Mouse (Mus musculus): ENCODE measurements around the gene Mtus2. TPM values are rescaled to one million over a fixed set of nuclear protein-coding genes. Genes with fewer than 3 reads are reported as not detected.
"Not testable (repeated sequence)": the region's sequence is repeated elsewhere in the genome, so short reads cannot be mapped to it uniquely, and the experiment has no call there.

The Mtus2 gene
- polyA plus RNA-seq, 1 experiment from 2014 or later, result 53.9 TPM

DNA sequence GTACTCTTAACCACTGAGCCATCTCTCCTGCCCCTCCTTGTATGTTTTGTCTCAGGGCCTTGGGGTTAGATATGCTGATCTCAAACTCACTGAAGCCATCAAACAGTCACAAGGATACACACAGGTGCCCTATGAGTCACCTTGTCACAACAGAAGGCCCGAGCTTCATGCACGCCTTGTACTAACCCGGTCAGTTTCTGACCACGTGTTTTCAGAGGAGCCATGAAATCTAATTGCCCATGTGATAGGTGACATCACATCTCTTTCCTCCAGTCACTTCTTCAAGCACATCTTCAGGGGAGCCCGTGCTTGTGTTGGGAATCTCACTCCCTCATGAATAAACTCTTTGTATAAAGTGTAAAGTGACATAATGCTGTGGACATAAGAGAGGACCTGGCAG lies 32.5 kb upstream of the Mtus2 start:
- Histone ChIP-seq H3K4me2 (ENCODE audit: low read depth, low read length) (no peak overlapping the region), H3K9me3 (ENCODE audit: control insufficient read depth, low read length) (no peaks in the 10 kb centered on the region), H3K36me3 (ENCODE audit: control insufficient read depth, insufficient read depth, low read length) (no peaks in the 10 kb centered on the region), H3K4me3 (ENCODE audit: low read depth, low read length) (no peak overlapping the region), H3K27ac (ENCODE audit: low read depth, low read length) (no peak overlapping the region), H3K9ac (replicated peaks; ENCODE audit: low read depth, low read length) (no peak overlapping the region), H3K4me1 (ENCODE audit: control insufficient read depth, insufficient read depth, low read length) (no peaks in the 10 kb centered on the region), H3K27me3 (ENCODE audit: control insufficient read depth, insufficient read depth, low read length) (no peaks in the 10 kb centered on the region)
- WGBS, result 81% methylated on average over 5 of the region's 5 CpGs
- no peak for ATAC-seq (ENCODE audit: low read depth)

DNA sequence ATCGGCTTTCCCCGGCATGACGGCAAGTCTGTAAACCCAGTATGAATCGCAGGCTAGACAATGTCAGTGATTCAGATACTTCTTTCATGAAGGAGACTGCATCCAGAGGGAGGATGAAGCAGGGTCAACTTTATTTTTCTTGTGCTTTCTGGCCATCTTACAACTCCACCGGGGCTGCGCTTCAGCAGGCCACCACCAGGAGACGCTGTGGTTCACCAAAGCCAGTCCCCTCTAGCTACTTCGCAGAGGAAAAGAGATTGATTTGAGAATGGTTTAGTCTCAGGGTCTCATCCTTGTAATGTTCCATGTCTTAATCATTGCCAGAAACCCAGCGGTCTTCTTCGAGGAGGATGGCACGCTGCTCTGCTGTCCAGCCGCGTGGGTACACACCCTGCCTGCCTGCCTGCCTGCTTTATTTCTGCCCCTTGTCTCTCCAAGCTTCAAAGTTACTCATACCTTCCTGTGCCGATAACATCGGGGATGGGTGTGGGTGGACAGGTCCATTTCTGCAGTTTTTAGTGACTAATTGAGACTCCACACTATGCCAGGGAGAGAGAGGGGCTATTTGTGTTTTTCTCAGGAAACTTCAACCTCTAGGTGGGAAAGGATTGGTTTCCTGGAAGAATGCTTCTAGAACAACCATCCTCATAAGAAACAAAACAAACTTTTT lies 31.1 kb upstream of the Mtus2 start:
- WGBS, result 67% methylated on average over 15 of the region's 15 CpGs
- H3K36me3 ChIP-seq (ENCODE audit: control insufficient read depth, insufficient read depth, low read length), result no peaks in the 10 kb centered on the region
- ATAC-seq (ENCODE audit: low read depth), result no peak
- H3K27ac ChIP-seq (ENCODE audit: low read depth, low read length), result no peak overlapping the region
- H3K4me1 ChIP-seq (ENCODE audit: control insufficient read depth, insufficient read depth, low read length), result no peaks in the 10 kb centered on the region
- H3K9ac ChIP-seq (replicated peaks; ENCODE audit: low read depth, low read length), result no peak overlapping the region
- no peaks in the 10 kb centered on the region for H3K9me3 ChIP-seq (ENCODE audit: control insufficient read depth, low read length)
- no peaks in the 10 kb centered on the region for H3K27me3 ChIP-seq (ENCODE audit: control insufficient read depth, insufficient read depth, low read length)
- H3K4me2 ChIP-seq (ENCODE audit: low read depth, low read length), result no peak overlapping the region
- no peak overlapping the region for H3K4me3 ChIP-seq (ENCODE audit: low read depth, low read length)

DNA sequence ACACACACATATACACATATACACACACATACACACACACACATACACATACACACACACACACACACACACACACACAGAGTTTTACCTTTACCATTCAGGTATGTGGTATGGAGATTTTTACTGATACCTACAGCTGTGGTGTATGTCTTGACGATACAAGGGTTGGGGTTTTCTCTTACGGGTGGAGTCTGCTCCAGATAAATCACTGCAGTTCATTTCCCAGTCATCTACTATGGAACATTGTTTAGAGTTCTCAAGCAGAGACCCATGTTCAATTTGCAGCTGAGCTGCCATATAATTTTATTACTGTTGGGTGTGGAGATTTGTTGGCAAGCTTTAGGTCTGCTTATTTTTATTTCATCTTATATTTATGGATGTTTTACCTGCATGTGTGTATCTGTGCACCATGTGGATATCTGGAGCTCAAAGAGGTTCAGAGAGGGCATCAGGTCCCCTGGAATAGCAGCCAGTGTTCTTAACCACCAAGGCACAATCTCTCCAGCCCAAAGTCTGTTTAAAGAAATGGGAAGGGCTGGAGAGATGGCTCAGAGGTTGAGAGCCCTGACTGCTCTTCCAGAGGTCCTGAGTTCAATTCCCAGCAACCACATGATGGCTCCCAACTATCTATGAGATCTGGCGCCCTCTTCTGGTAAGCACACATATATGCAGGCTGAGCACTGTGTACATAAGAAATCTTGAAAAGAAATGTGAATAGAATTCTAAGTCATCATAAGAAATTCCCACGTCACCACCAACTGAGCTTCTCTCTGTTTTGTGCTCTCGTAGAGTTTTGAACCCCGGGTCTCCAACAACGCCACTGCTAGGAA lies 28.2 kb upstream of the Mtus2 start:
- Histone ChIP-seq H3K9me3 (ENCODE audit: control insufficient read depth, low read length) (no peaks in the 10 kb centered on the region), H3K4me1 (ENCODE audit: control insufficient read depth, insufficient read depth, low read length) (no peaks in the 10 kb centered on the region), H3K9ac (replicated peaks; ENCODE audit: low read depth, low read length) (no peak overlapping the region), H3K27ac (ENCODE audit: low read depth, low read length) (no peak overlapping the region), H3K36me3 (ENCODE audit: control insufficient read depth, insufficient read depth, low read length) (no peaks in the 10 kb centered on the region), H3K4me3 (ENCODE audit: low read depth, low read length) (no peak overlapping the region), H3K27me3 (ENCODE audit: control insufficient read depth, insufficient read depth, low read length) (no peaks in the 10 kb centered on the region), H3K4me2 (ENCODE audit: low read depth, low read length) (no peak overlapping the region)
- 78% methylated on average over 7 of the region's 7 CpGs for WGBS
- ATAC-seq (ENCODE audit: low read depth), result no peak

DNA sequence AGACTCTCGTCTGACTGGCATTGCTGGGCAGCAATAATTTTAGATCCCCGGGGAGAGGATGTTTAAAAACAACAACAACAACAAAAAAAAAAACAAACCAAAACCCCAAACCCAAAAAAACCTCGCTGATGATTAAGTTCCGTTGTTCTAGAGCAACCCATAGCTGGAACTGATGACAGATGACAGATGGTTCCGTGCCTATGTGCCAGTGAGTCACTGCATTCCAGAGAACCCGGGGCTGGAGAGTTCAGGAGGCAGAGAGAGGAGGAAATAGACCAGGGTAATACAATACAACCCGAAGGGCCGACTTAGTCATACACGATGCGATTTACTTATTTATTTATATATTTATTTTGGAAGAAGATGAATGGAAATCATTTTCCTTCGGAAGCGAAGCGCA lies 22.0 kb upstream of the Mtus2 start:
- H3K4me3 ChIP-seq (ENCODE audit: low read depth, low read length), result no peak overlapping the region
- H3K27me3 ChIP-seq (ENCODE audit: control insufficient read depth, insufficient read depth, low read length), result no peaks in the 10 kb centered on the region
- no peak overlapping the region for H3K9ac ChIP-seq (replicated peaks; ENCODE audit: low read depth, low read length)
- H3K27ac ChIP-seq (ENCODE audit: low read depth, low read length), result no peak overlapping the region
- H3K4me2 ChIP-seq (ENCODE audit: low read depth, low read length), result no peak overlapping the region
- H3K4me1 ChIP-seq (ENCODE audit: control insufficient read depth, insufficient read depth, low read length), result no peaks in the 10 kb centered on the region
- H3K36me3 ChIP-seq (ENCODE audit: control insufficient read depth, insufficient read depth, low read length), result no peaks in the 10 kb centered on the region
- no peaks in the 10 kb centered on the region for H3K9me3 ChIP-seq (ENCODE audit: control insufficient read depth, low read length)
- 92% methylated on average over 13 of the region's 13 CpGs for WGBS
- ATAC-seq (ENCODE audit: low read depth), result no peak

DNA sequence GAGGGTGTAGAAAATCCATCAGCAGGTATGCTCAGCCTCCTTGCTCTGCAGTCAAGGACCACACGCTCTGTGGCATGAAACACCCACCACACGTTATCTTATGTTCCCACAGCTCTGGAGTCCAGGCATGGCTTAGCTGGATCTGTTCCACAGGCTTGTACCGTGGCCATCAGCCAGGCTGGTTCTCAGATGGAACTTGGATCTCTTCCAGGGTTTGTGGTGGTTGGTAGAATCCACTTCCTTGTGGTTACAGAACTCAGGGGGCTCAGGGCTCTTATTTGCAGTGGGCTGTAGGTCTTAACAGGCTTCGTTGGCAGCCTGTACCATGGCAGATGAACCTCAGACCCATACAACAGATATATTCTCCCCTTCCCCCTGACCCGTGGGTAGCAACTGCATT lies 17.9 kb upstream of the Mtus2 start:
- Histone ChIP-seq H3K27ac (ENCODE audit: low read depth, low read length) (no peak overlapping the region), H3K4me2 (ENCODE audit: low read depth, low read length) (no peak overlapping the region), H3K9me3 (ENCODE audit: control insufficient read depth, low read length) (no peaks in the 10 kb centered on the region), H3K4me1 (ENCODE audit: control insufficient read depth, insufficient read depth, low read length) (no peaks in the 10 kb centered on the region), H3K9ac (replicated peaks; ENCODE audit: low read depth, low read length) (no peak overlapping the region), H3K27me3 (ENCODE audit: control insufficient read depth, insufficient read depth, low read length) (no peaks in the 10 kb centered on the region), H3K36me3 (ENCODE audit: control insufficient read depth, insufficient read depth, low read length) (no peaks in the 10 kb centered on the region), H3K4me3 (ENCODE audit: low read depth, low read length) (no peak overlapping the region)
- 74% methylated on average over 5 of the region's 5 CpGs for WGBS
- ATAC-seq (ENCODE audit: low read depth), result no peak

DNA sequence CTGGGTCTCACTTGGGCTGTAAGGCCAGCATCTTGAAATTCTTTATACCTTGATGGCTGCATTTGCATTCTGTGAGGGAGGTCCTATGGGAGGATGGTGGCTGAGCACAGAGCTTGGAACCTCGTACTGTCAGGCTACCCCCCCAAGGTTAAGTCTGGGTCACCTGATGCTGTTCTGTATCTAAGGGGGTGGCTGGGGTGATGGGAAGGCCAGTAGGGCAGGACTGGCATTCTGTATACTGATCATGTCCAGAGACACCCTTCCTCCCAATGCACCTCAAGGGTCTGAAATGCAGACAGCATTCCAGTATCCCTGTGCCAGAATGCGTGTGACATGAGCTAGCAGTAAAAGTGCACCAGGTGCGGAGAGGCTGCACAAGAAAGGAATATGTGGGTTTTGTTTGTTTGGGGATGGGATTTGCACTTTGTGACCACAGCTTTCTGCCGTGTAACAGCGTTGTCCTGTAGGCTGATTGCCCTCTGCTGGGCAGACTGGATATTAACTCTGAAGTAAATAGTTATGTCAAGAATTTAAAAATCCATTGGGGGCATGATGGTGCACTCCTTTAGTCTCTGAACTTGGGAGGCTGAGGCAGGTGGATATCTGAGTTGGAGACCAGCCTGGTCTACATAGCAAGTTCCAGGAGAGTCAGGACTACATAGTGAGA lies 12.0 kb upstream of the Mtus2 start:
- no peak overlapping the region for H3K9ac ChIP-seq (replicated peaks; ENCODE audit: low read depth, low read length)
- 31% methylated on average over 5 of the region's 5 CpGs for WGBS
- ATAC-seq (ENCODE audit: low read depth), result peak; percentile 55; the same call in 1 of the 2 replicates
- H3K36me3 ChIP-seq (ENCODE audit: control insufficient read depth, insufficient read depth, low read length), result no peaks in the 10 kb centered on the region
- no peaks in the 10 kb centered on the region for H3K9me3 ChIP-seq (ENCODE audit: control insufficient read depth, low read length)
- H3K4me3 ChIP-seq (ENCODE audit: low read depth, low read length), result no peak overlapping the region
- H3K4me2 ChIP-seq (ENCODE audit: low read depth, low read length), result no peak overlapping the region
- H3K27me3 ChIP-seq (ENCODE audit: control insufficient read depth, insufficient read depth, low read length), result no peaks in the 10 kb centered on the region
- no peaks in the 10 kb centered on the region for H3K4me1 ChIP-seq (ENCODE audit: control insufficient read depth, insufficient read depth, low read length)
- no peak overlapping the region for H3K27ac ChIP-seq (ENCODE audit: low read depth, low read length)

DNA sequence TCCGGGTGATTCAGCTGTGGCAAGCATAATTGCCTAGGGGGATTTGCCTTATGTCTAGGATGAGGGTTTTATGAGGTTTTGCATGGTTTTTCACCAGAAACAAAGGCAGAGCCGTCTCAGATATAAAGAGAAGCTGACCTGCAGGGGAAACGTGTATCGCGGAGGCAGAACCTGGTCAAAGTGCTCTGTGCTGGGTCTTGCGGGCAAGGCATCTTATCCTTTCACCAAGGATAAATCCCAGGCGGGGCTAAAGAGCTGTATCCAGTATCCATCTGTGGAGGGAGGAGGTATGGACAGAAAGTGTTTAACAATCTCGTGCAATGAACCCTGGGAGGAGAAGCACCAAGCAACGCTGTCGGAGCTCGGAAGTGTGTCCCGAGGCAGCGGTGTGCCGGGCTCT lies 7.2 kb upstream of the Mtus2 start:
- Histone ChIP-seq H3K27me3 (ENCODE audit: control insufficient read depth, insufficient read depth, low read length) (no peaks in the 10 kb centered on the region), H3K4me2 (ENCODE audit: low read depth, low read length) (peak overlapping the region; percentile 26; the same call in 1 of the 2 replicates), H3K4me1 (ENCODE audit: control insufficient read depth, insufficient read depth, low read length) (no peaks in the 10 kb centered on the region), H3K36me3 (ENCODE audit: control insufficient read depth, insufficient read depth, low read length) (no peaks in the 10 kb centered on the region), H3K27ac (ENCODE audit: low read depth, low read length) (peak overlapping the region; percentile 86), H3K4me3 (ENCODE audit: low read depth, low read length) (no peak overlapping the region; the same call in 1 of the 2 replicates), H3K9me3 (ENCODE audit: control insufficient read depth, low read length) (no peaks in the 10 kb centered on the region), H3K9ac (replicated peaks; ENCODE audit: low read depth, low read length) (no peak overlapping the region)
- WGBS, result 43% methylated on average over 14 of the region's 14 CpGs
- no peak for ATAC-seq (ENCODE audit: low read depth)

DNA sequence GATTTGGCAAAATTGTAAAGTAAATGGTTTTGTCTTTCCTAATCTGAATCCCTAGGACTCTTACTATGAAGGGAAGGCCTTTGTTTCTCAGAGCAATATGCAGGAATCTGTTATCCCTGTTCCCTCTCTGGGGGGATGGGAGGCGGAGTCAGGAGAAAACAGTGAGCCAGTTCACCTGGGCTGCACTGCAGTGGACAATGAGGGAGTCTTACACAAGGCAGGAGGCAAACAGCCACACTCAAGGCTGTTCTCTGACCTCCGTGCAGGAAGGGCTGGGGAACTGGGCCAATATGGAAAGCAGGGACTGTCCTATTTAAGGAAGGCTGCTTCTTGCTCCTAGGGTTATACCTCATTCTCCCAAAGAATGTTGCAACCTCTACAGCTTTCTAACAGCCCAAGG lies 5.4 kb upstream of the Mtus2 start:
- Histone ChIP-seq H3K4me3 (ENCODE audit: low read depth, low read length) (no peak overlapping the region), H3K4me1 (ENCODE audit: control insufficient read depth, insufficient read depth, low read length) (0 out of 2 replicates have a peak, but pooled peaks cover 6% of the 10 kb centered on the region), H3K9ac (replicated peaks; ENCODE audit: low read depth, low read length) (no peak overlapping the region), H3K27ac (ENCODE audit: low read depth, low read length) (no peak overlapping the region), H3K36me3 (ENCODE audit: control insufficient read depth, insufficient read depth, low read length) (no peaks in the 10 kb centered on the region), H3K9me3 (ENCODE audit: control insufficient read depth, low read length) (no peaks in the 10 kb centered on the region), H3K4me2 (ENCODE audit: low read depth, low read length) (no peak overlapping the region), H3K27me3 (ENCODE audit: control insufficient read depth, insufficient read depth, low read length) (no peaks in the 10 kb centered on the region; the same call in 1 of the 2 replicates)
- ATAC-seq (ENCODE audit: low read depth), result no peak
- WGBS, result 73% methylated on average over 2 of the region's 2 CpGs

DNA sequence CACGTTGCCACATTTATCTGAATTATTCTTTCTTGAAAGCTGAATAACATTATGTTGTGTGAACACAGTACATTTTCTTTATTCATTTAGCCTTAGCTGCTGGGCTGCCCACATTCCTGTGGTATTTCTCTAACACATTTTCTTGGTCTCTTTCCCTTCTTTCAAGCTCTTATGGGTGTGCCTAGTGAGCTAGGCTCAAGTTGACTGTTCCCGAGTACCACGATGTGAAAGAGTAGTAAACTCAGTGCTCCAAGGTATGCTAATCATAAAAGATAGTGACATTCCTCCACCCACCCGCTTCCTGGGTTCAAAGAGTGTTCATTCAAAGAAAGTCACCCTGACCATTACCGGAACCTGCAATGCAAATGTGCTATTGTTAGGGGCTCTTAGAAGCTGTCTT lies 3.9 kb upstream of the Mtus2 start:
- H3K4me1 ChIP-seq (ENCODE audit: control insufficient read depth, insufficient read depth, low read length); H3K4me3 ChIP-seq (ENCODE audit: low read depth, low read length); ATAC-seq (ENCODE audit: low read depth); H3K4me2 ChIP-seq (ENCODE audit: low read depth, low read length); H3K9me3 ChIP-seq (ENCODE audit: control insufficient read depth, low read length); H3K9ac ChIP-seq (replicated peaks; ENCODE audit: low read depth, low read length); H3K27ac ChIP-seq (ENCODE audit: low read depth, low read length); H3K36me3 ChIP-seq (ENCODE audit: control insufficient read depth, insufficient read depth, low read length); H3K27me3 ChIP-seq (ENCODE audit: control insufficient read depth, insufficient read depth, low read length): not testable (repeated sequence)
- 87% methylated on average over 5 of the region's 5 CpGs for WGBS

All from neural tube, embryonic 14.5 days (tissue).